Mouse (Mus musculus): ENCODE results near the gene Mmp9. TPM values are rescaled to one million over a fixed set of nuclear protein-coding genes. Genes with fewer than 3 reads are reported as not detected.

Mmp9 gene
- polyA plus RNA-seq, 1 experiment from 2014 or later: 0.42 TPM

- H3K27me3 ChIP-seq (replicated peaks): peaks cover 74% of the 10 kb centered on the region
Measured at GRCm38 (mm10) chr2:164938146-164939091, 2.2 kb upstream of the Mmp9 start.

GRCm38 (mm10) chr2:164939106-164939505 is 1.5 kb upstream of the Mmp9 start:
- Histone ChIP-seq H3K4me3 (peak overlapping the region; percentile 40), H3K9me3 (replicated peaks) (no peaks in the 10 kb centered on the region), H3K27ac (ENCODE audit: poor library complexity, severe bottlenecking) (no peak overlapping the region), H3K4me2 (peak overlapping the region; percentile 72), H3K9ac (peak overlapping the region; percentile 52; the same call in 1 of the 2 replicates), H3K27me3 (replicated peaks) (peaks cover 70% of the 10 kb centered on the region), H3K4me1 (replicated peaks) (peaks cover 22% of the 10 kb centered on the region), H3K36me3 (no peaks in the 10 kb centered on the region)
- ATAC-seq (ENCODE audit: insufficient number of reproducible peaks, low FRiP score): no peak
- WGBS: 3% methylated on average over 11 of the region's 11 CpGs

More at GRCm38 (mm10) chr2:164938146-164939091, 2.2 kb upstream of the Mmp9 start:
- 3% methylated on average over 39 of the region's 39 CpGs for WGBS
- H3K4me2 ChIP-seq: peak overlapping the region; percentile 72
- peak overlapping the region; percentile 40 for H3K4me3 ChIP-seq
- H3K9me3 ChIP-seq (replicated peaks): no peaks in the 10 kb centered on the region
- H3K9ac ChIP-seq: peak overlapping the region; percentile 52; the same call in 1 of the 2 replicates
- no peak overlapping the region for H3K27ac ChIP-seq (ENCODE audit: poor library complexity, severe bottlenecking)
- ATAC-seq (ENCODE audit: insufficient number of reproducible peaks, low FRiP score): peak; percentile 55; the same call in 1 of the 2 replicates
- peaks cover 22% of the 10 kb centered on the region for H3K4me1 ChIP-seq (replicated peaks)
- no peaks in the 10 kb centered on the region for H3K36me3 ChIP-seq

DNA sequence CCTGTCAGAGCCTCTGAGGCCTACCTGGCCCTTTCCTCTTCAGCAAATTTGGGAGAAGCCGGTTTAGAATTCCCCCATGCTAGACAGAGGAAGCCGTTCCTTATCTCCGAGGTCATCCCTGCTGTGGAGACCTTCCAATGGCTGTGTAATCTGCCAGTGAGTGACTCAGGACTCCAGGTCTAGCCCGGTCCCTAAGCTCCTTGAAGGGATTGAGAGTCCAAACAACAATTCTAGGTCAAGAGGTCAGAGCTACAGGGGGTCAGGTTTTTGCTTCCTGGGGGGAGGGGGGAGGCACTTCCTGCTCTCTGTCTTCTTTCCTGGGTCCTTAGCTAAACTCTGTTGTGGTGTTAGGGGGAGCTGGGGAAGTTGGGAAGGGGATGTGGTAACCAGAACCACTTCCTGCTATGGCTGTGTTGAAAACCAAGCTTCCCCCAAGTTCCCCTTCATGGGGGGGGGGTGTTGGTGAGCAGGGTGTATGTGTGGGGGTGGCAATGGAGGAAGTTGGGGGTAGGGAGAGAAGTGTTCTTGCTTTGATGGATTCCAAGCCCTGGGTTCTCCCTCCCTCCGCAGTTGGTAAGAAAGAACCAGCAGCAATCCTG is 2.2 kb downstream of the Mmp9 start:
- Histone ChIP-seq H3K4me3 (no peak overlapping the region), H3K9ac (no peak overlapping the region), H3K27me3 (replicated peaks) (peaks cover 58% of the 10 kb centered on the region), H3K27ac (ENCODE audit: poor library complexity, severe bottlenecking) (no peak overlapping the region), H3K4me2 (no peak overlapping the region), H3K36me3 (no peaks in the 10 kb centered on the region), H3K9me3 (replicated peaks) (no peaks in the 10 kb centered on the region), H3K4me1 (replicated peaks) (peaks cover 22% of the 10 kb centered on the region)
- 11% methylated on average over 5 of the region's 5 CpGs for whole genome bisulfite sequencing
- no peak for ATAC-seq (ENCODE audit: insufficient number of reproducible peaks, low FRiP score)

DNA sequence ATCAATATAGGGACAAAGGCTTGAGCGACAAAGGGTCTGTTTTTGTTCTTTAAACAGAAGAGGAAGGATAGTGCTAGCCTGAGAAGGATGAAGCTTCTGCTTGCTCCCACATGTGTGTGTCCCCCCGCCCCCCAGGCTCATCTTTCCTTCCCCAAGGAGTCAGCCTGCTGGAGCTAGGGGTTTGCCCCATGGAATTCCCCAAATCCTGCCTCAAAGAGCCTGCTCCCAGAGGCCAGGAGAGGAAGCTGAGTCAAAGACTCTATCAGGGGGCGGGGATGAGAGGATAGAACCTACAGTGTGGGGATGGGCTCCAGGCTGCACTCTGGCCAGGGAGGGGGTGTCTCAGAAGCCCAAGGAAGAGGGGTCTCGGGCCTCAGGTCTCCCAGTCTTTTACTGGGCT is 6.9 kb downstream of the Mmp9 start:
- Histone ChIP-seq H3K27ac (ENCODE audit: poor library complexity, severe bottlenecking) (no peak overlapping the region), H3K27me3 (replicated peaks) (peaks cover 68% of the 10 kb centered on the region), H3K36me3 (no peaks in the 10 kb centered on the region), H3K4me3 (no peak overlapping the region), H3K9ac (no peak overlapping the region), H3K4me1 (replicated peaks) (peaks cover 15% of the 10 kb centered on the region), H3K4me2 (no peak overlapping the region), H3K9me3 (replicated peaks) (no peaks in the 10 kb centered on the region)
- 35% methylated on average over 4 of the region's 4 CpGs for WGBS
- no peak for ATAC-seq (ENCODE audit: insufficient number of reproducible peaks, low FRiP score)

- Histone ChIP-seq H3K27me3 (replicated peaks) (peaks cover 73% of the 10 kb centered on the region), H3K4me3 (no peak overlapping the region), H3K9me3 (replicated peaks) (no peaks in the 10 kb centered on the region), H3K4me2 (no peak overlapping the region), H3K9ac (no peak overlapping the region), H3K27ac (ENCODE audit: poor library complexity, severe bottlenecking) (no peak overlapping the region), H3K36me3 (no peaks in the 10 kb centered on the region), H3K4me1 (replicated peaks) (peaks cover 11% of the 10 kb centered on the region; the same call in 1 of the 2 replicates)
- no peak for ATAC-seq (ENCODE audit: insufficient number of reproducible peaks, low FRiP score)
- WGBS: 10% methylated on average over 6 of the region's 7 CpGs
Measured at GRCm38 (mm10) chr2:164947930-164948329, 7.3 kb downstream of the Mmp9 start.

- peaks cover 9% of the 10 kb centered on the region; the same call in 1 of the 2 replicates for H3K4me1 ChIP-seq (replicated peaks)
- H3K4me3 ChIP-seq: peak overlapping the region; percentile 30
- WGBS: 10% methylated on average over 25 of the region's 25 CpGs
- ATAC-seq (ENCODE audit: insufficient number of reproducible peaks, low FRiP score): no peak
- no peaks in the 10 kb centered on the region for H3K36me3 ChIP-seq
- no peak overlapping the region; the same call in 1 of the 2 replicates for H3K9ac ChIP-seq
- H3K27me3 ChIP-seq (replicated peaks): peaks cover 83% of the 10 kb centered on the region
- H3K27ac ChIP-seq (ENCODE audit: poor library complexity, severe bottlenecking): no peak overlapping the region
- H3K4me2 ChIP-seq: peak overlapping the region; percentile 55
- H3K9me3 ChIP-seq (replicated peaks): no peaks in the 10 kb centered on the region
Measured at GRCm38 (mm10) chr2:164948962-164949361, 8.4 kb downstream of the Mmp9 start.

DNA sequence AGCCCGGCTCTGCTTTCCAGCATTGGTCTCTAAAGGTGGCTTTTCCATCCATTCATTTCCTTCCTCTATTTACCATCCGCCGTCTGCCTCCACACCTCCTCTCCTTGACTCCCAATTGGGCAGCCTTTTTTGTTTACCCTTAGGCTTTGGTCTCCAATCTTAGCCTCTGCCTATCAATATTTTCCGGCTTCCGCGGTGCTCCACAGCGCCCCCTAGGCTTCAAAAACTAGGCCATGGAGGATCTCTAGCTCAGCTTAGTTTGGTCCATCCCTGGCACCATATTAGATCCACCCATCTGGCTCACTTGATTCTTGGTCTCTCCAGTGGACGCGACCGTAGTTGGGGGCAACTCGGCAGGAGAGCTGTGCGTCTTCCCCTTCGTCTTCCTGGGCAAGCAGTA is 9.9 kb downstream of the Mmp9 start:
- no peak overlapping the region for H3K4me3 ChIP-seq
- WGBS: 22% methylated on average over 13 of the region's 13 CpGs
- H3K4me2 ChIP-seq: no peak overlapping the region

DNA sequence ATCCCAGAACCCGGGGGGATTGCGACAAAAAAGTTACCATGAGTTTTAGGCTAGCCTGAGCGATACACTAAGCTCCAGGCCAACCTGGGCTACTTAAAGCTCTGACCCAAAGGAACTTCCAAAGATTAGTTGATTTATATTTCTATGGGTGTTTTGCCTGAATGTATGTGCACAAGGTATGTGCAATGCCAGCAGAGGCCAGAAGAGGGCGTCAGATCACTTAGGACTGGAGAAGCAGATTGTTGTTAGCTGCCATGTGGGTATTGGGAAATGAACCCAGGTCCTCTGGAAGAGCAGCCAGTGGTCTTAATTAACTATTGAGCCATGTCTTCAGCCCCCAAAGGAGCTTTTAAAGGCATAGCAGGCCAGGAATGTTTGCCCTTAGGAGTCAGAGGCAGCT is 11.2 kb downstream of the Mmp9 start:
- no peak overlapping the region for H3K4me2 ChIP-seq
- WGBS: 76% methylated on average over 4 of the region's 4 CpGs
- H3K4me1 ChIP-seq (replicated peaks): peaks cover 9% of the 10 kb centered on the region; the same call in 1 of the 2 replicates
- H3K27me3 ChIP-seq (replicated peaks): peaks cover 99% of the 10 kb centered on the region
- H3K36me3 ChIP-seq: no peaks in the 10 kb centered on the region
- H3K9me3 ChIP-seq (replicated peaks): 0 out of 2 replicates have a peak, but pooled peaks cover 4% of the 10 kb centered on the region
- no peak overlapping the region for H3K9ac ChIP-seq
- H3K27ac ChIP-seq (ENCODE audit: poor library complexity, severe bottlenecking): no peak overlapping the region
- no peak for ATAC-seq (ENCODE audit: insufficient number of reproducible peaks, low FRiP score)
- no peak overlapping the region for H3K4me3 ChIP-seq

More for the DNA sequence above, 9.9 kb downstream of the Mmp9 start:
- peaks cover 98% of the 10 kb centered on the region for H3K27me3 ChIP-seq (replicated peaks)
- H3K36me3 ChIP-seq: no peaks in the 10 kb centered on the region
- no peak for ATAC-seq (ENCODE audit: insufficient number of reproducible peaks, low FRiP score)
- H3K4me1 ChIP-seq (replicated peaks): peaks cover 9% of the 10 kb centered on the region; the same call in 1 of the 2 replicates
- H3K27ac ChIP-seq (ENCODE audit: poor library complexity, severe bottlenecking): no peak overlapping the region
- H3K9me3 ChIP-seq (replicated peaks): 0 out of 2 replicates have a peak, but pooled peaks cover under 1% of the 10 kb centered on the region
- no peak overlapping the region for H3K9ac ChIP-seq

GRCm38 (mm10) chr2:164952448-164952847 is 11.9 kb downstream of the Mmp9 start:
- H3K27me3 ChIP-seq (replicated peaks): peaks cover 97% of the 10 kb centered on the region
- peaks cover 9% of the 10 kb centered on the region; the same call in 1 of the 2 replicates for H3K4me1 ChIP-seq (replicated peaks)
- no peaks in the 10 kb centered on the region for H3K36me3 ChIP-seq
- 0 out of 2 replicates have a peak, but pooled peaks cover 4% of the 10 kb centered on the region for H3K9me3 ChIP-seq (replicated peaks)
- H3K27ac ChIP-seq (ENCODE audit: poor library complexity, severe bottlenecking): no peak overlapping the region
- 37% methylated on average over 13 of the region's 13 CpGs for WGBS
- no peak overlapping the region for H3K4me2 ChIP-seq
- no peak overlapping the region for H3K9ac ChIP-seq
- no peak overlapping the region for H3K4me3 ChIP-seq
- no peak for ATAC-seq (ENCODE audit: insufficient number of reproducible peaks, low FRiP score)

DNA sequence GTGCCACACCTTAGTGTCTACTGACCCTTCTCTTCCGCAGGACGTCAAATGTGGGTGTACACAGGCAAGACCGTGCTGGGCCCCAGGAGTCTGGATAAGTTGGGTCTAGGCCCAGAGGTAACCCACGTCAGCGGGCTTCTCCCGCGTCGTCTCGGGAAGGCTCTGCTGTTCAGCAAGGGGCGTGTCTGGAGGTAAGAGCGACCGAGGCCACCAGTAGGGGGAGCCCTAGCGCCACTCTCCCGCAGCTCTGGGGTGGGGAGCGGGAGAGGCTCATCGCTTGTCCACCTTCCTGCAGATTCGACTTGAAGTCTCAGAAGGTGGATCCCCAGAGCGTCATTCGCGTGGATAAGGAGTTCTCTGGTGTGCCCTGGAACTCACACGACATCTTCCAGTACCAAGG is 12.6 kb downstream of the Mmp9 start:
- Histone ChIP-seq H3K9me3 (replicated peaks) (peaks cover 7% of the 10 kb centered on the region; the same call in 1 of the 2 replicates), H3K4me2 (peak overlapping the region; percentile 41), H3K27ac (ENCODE audit: poor library complexity, severe bottlenecking) (no peak overlapping the region), H3K4me3 (no peak overlapping the region), H3K36me3 (no peaks in the 10 kb centered on the region), H3K9ac (no peak overlapping the region), H3K4me1 (replicated peaks) (peaks cover 9% of the 10 kb centered on the region; the same call in 1 of the 2 replicates), H3K27me3 (replicated peaks) (peaks cover 97% of the 10 kb centered on the region)
- peak; percentile 38; the same call in 1 of the 2 replicates for ATAC-seq (ENCODE audit: insufficient number of reproducible peaks, low FRiP score)
- under 1% methylated on average over 21 of the region's 21 CpGs for WGBS

GRCm38 (mm10) chr2:164955725-164956124 is 15.1 kb downstream of the Mmp9 start:
- no peak overlapping the region for H3K9ac ChIP-seq
- WGBS: 73% methylated on average over 4 of the region's 4 CpGs
- H3K27ac ChIP-seq (ENCODE audit: poor library complexity, severe bottlenecking): no peak overlapping the region

More at GRCm38 (mm10) chr2:164955725-164956124, 15.1 kb downstream of the Mmp9 start:
- ATAC-seq (ENCODE audit: insufficient number of reproducible peaks, low FRiP score): no peak
- peaks cover 5% of the 10 kb centered on the region for H3K4me1 ChIP-seq (replicated peaks)
- no peak overlapping the region for H3K4me3 ChIP-seq
- H3K4me2 ChIP-seq: no peak overlapping the region
- H3K36me3 ChIP-seq: no peaks in the 10 kb centered on the region
- H3K9me3 ChIP-seq (replicated peaks): peaks cover 7% of the 10 kb centered on the region; the same call in 1 of the 2 replicates
- peaks cover 73% of the 10 kb centered on the region for H3K27me3 ChIP-seq (replicated peaks)

Measured in heart, embryonic 12.5 days (tissue).